Mouse (Mus musculus): ENCODE measurements around the gene Abca7.

- TF ChIP-seq CTCF (IDR thresholded peaks at IDR 0.05; ENCODE audit: low read depth) (no peak), EP300 (IDR thresholded peaks at IDR 0.05; ENCODE audit: low read depth) (no peak)
Observed at GRCm38 (mm10) chr10:80044087-80044486, 47.8 kb downstream of the Abca7 start.
